8 mouse cellular contexts compared by ENCODE assay signal in the genomic region with DNA sequence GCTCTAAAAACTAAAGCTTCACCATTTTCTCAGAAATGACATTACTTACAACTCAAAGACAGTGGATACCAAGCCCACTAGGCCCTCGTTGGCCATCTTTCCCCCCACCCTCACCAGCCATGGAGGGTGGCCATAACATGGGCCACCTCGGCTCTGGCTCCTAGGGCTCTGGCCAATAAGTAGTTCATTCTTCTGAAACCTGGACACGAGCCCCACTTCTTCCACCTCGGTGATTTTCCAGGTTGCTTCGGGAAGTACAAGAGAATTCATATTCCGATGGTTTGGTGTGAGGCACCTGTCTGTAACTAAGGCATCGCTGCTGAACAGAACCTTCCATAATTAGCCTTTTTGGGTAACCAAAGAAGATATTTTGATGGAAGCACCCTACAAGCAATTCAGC.
DNase-seq lines count a peak whose midpoint lies in the region; ATAC-seq and TF ChIP-seq lines count a peak whose summit lies in the region.

No protein-coding gene starts in this region.

- no peak for TF ChIP-seq POLR2A in spleen, adult 2 months (IDR thresholded peaks at IDR 0.05; ENCODE audit: low read depth, low read length)

- ATAC-seq in hindbrain, embryonic 15.5 days (ENCODE audit: low FRiP score, low read depth), result no peak
- no peak for ATAC-seq in midbrain, embryonic 14.5 days (ENCODE audit: low FRiP score, low TSS enrichment)

- peak overlapping the region; percentile 56 for H3K9ac ChIP-seq in hindbrain, embryonic 15.5 days
- H3K9ac ChIP-seq in midbrain, embryonic 14.5 days (replicated peaks; ENCODE audit: low read length), result peak overlapping the region; percentile 86

- TF ChIP-seq CTCF in spleen, adult 2 months (IDR thresholded peaks at IDR 0.05; ENCODE audit: extremely low read depth, insufficient read depth, insufficient read length, insufficient replicate concordance), result no peak

- no peaks in the 10 kb centered on the region for H3K9me3 ChIP-seq in hindbrain, embryonic 15.5 days
- H3K9me3 ChIP-seq in midbrain, embryonic 14.5 days (ENCODE audit: control insufficient read depth, low read length), result no peaks in the 10 kb centered on the region

- peaks cover 6% of the 10 kb centered on the region; the same call in 1 of the 2 replicates for H3K4me1 ChIP-seq in spleen, adult 2 months (ENCODE audit: control insufficient read depth, insufficient read depth, insufficient read length)
- peaks cover 24% of the 10 kb centered on the region for H3K4me1 ChIP-seq in hindbrain, embryonic 15.5 days (replicated peaks)
- peaks cover 21% of the 10 kb centered on the region for H3K4me1 ChIP-seq in midbrain, embryonic 14.5 days (ENCODE audit: control insufficient read depth, insufficient read depth, low read length)

- H3K4me3 ChIP-seq in spleen, adult 2 months (ENCODE audit: extremely low read depth, insufficient read depth, insufficient read length), result peak overlapping the region; percentile 78
- H3K4me3 ChIP-seq in hindbrain, embryonic 15.5 days, result peak overlapping the region; percentile 51
- H3K4me3 ChIP-seq in midbrain, embryonic 14.5 days (replicated peaks; ENCODE audit: low read depth, low read length), result peak overlapping the region; percentile 64

- H3K4me2 ChIP-seq in hindbrain, embryonic 15.5 days, result peak overlapping the region; percentile 97
- H3K4me2 ChIP-seq in midbrain, embryonic 14.5 days (ENCODE audit: low read length), result peak overlapping the region; percentile 85

- H3K27me3 ChIP-seq in spleen, adult 2 months (ENCODE audit: control insufficient read depth, insufficient read depth, low read length), result no peaks in the 10 kb centered on the region
- H3K27me3 ChIP-seq in hindbrain, embryonic 15.5 days, result no peaks in the 10 kb centered on the region
- no peaks in the 10 kb centered on the region for H3K27me3 ChIP-seq in midbrain, embryonic 14.5 days (ENCODE audit: control insufficient read depth, insufficient read depth, low read length)

- H3K36me3 ChIP-seq in spleen, adult 2 months (ENCODE audit: control insufficient read depth, insufficient read depth, low read length), result no peaks in the 10 kb centered on the region
- no peaks in the 10 kb centered on the region for H3K36me3 ChIP-seq in hindbrain, embryonic 15.5 days
- no peaks in the 10 kb centered on the region for H3K36me3 ChIP-seq in midbrain, embryonic 14.5 days (ENCODE audit: control insufficient read depth, insufficient read depth, low read length)

- H3K27ac ChIP-seq in spleen, adult 2 months (ENCODE audit: insufficient read depth, low read length), result no peak overlapping the region
- H3K27ac ChIP-seq in hindbrain, embryonic 15.5 days (replicated peaks), result peak overlapping the region; percentile 94
- peak overlapping the region; percentile 97; the same call in 1 of the 2 replicates for H3K27ac ChIP-seq in midbrain, embryonic 14.5 days (replicated peaks; ENCODE audit: low read depth, low read length)

- DNase-seq in spleen, adult 2 months (ENCODE audit: low read depth in 1 of 2, low spot score in 2 of 2), result no peak
- no peak for DNase-seq in spleen, postnatal 14 days (ENCODE audit: low spot score in 2 of 2)
- peak; percentile 65 for DNase-seq in cerebellum, adult 9-11 months
- DNase-seq in midbrain, embryonic 14.5 days, result no peak
- no peak for DNase-seq in embryo, embryonic 11 days
- DNase-seq in adrenal gland, postnatal 36 days, result no peak
- no peak for DNase-seq in urinary bladder, adult 18-20 months (ENCODE audit: low spot score in 2 of 2)

- 68% methylated on average over 7 of the region's 7 CpGs for WGBS in spleen, adult 2 months
- WGBS in hindbrain, embryonic 15.5 days, result 60% methylated on average over 7 of the region's 7 CpGs
- 63% methylated on average over 7 of the region's 7 CpGs for WGBS in midbrain, embryonic 14.5 days
